Mouse (Mus musculus) erythroblast, embryonic 14.5 days (primary cell): ENCODE results near the gene Rad51b.

Experiments
- GATA1 ChIP-seq: IDR thresholded peaks from 2 replicates; pipeline ENCODE4 v1.6.1; 2012; ENCODE audit warnings: low read length, inconsistent platforms, mixed read lengths
- TAL1 ChIP-seq: IDR thresholded peaks from 3 replicates; pipeline ENCODE4 v1.6.1; 2012; ENCODE audit warnings: low read length, inconsistent platforms, mixed read lengths

DNA sequence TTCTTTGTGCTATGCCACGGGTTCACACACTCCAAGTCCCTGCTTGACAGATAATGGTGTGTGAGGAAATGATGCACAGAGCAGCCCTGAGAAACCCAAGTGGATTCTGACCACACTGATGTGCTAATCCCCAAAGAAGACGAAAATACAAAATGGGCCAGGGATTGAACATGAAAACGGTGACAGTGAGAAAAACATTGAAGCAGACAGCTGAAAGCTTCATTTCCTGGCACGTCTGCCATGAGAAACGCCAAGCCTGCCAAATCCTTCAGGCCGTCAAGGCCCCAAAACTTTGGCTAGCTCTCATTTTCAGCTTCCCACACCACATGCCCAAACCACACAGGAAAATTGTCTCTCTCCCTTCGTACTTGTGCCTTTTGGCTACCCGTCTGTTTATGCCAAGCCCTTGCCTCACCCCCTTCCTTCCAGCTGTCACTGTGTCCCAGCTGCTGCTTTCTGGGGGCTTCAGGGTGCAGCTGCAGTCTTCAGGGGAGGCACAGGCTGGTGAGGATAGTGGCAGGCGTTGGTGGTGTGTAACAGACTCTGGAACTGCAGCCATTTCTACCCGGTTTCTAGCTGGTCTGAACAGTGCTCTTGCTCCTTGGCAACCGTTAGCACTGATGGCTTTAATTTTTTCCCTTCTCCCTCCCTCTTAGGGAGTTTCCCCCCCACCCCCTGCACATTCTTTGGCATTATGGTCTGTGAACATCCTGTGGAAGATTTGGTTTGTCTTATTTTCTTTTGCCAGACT, 214.5 kb downstream of the Rad51b start:
- no peak for TF ChIP-seq GATA1
- no peak for TF ChIP-seq TAL1
